Mouse (Mus musculus): ENCODE measurements at regions not wholly inside any gene's neighbourhood (a gene's known extent, or its start where the extent isn't known, plus 50 kb on each side); places are given as distances from the start of the nearest gene placed in this dataset.

DNA sequence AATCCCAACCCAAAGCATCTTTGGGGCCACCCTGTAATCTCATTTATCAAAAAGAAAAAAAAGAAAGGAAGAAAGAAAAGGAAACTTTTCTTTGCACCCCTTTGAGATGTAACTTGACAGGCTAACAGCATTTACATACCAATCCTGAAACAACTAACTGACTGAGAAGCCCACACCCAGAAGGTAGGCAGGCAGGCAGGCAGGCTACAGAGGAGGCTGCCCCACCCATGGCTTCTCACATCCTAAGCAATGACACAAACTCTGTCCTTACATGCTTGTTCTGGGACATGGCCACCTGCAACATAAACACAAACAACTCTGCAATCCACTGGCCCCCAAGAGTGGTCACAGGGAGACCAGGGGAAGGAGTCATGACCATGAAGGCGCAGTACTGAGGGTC lies 97.5 kb upstream of the Nkx1-1 start:
- Histone ChIP-seq H3K27me3 (peaks cover 54% of the 10 kb centered on the region), H3K36me3 (no peaks in the 10 kb centered on the region), H3K27ac (replicated peaks) (no peak overlapping the region), H3K4me2 (replicated peaks) (no peak overlapping the region), H3K4me3 (replicated peaks) (no peak overlapping the region), H3K9me3 (replicated peaks) (no peaks in the 10 kb centered on the region), H3K4me1 (peaks cover 4% of the 10 kb centered on the region; the same call in 1 of the 2 replicates), H3K9ac (no peak overlapping the region)
- WGBS, result 94% methylated on average over 1 of the region's 1 CpGs
- ATAC-seq (ENCODE audit: insufficient number of reproducible peaks, low FRiP score, low TSS enrichment, low read depth), result no peak

DNA sequence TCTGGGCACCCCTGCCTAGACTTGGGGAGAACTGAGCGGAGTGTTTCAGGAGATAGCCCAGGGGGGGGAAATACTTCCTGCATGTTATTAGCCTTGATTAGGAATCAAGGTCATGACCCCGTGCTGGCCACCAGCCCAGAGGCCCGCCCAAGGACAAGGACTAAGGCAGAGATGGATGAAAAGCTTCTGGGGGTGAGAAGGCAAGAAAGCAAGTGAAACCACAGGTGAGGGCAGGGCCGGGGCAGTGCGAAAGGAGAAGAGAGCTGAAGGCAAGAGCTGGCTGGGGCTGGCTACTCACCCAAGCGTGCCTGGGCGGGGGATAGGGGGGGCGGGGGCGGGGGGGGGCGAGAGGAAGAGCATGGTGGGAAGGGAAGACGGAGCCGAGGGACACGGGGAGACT lies 96.0 kb upstream of the Nkx1-1 start:
- peaks cover 39% of the 10 kb centered on the region for H3K27me3 ChIP-seq
- no peak overlapping the region for H3K4me2 ChIP-seq (replicated peaks)
- H3K27ac ChIP-seq (replicated peaks), result no peak overlapping the region
- ATAC-seq (ENCODE audit: insufficient number of reproducible peaks, low FRiP score, low TSS enrichment, low read depth), result no peak
- H3K9ac ChIP-seq, result no peak overlapping the region
- H3K36me3 ChIP-seq, result no peaks in the 10 kb centered on the region
- WGBS, result 18% methylated on average over 12 of the region's 13 CpGs
- H3K4me3 ChIP-seq (replicated peaks), result no peak overlapping the region
- peaks cover 3% of the 10 kb centered on the region; the same call in 1 of the 2 replicates for H3K4me1 ChIP-seq
- no peaks in the 10 kb centered on the region for H3K9me3 ChIP-seq (replicated peaks)

DNA sequence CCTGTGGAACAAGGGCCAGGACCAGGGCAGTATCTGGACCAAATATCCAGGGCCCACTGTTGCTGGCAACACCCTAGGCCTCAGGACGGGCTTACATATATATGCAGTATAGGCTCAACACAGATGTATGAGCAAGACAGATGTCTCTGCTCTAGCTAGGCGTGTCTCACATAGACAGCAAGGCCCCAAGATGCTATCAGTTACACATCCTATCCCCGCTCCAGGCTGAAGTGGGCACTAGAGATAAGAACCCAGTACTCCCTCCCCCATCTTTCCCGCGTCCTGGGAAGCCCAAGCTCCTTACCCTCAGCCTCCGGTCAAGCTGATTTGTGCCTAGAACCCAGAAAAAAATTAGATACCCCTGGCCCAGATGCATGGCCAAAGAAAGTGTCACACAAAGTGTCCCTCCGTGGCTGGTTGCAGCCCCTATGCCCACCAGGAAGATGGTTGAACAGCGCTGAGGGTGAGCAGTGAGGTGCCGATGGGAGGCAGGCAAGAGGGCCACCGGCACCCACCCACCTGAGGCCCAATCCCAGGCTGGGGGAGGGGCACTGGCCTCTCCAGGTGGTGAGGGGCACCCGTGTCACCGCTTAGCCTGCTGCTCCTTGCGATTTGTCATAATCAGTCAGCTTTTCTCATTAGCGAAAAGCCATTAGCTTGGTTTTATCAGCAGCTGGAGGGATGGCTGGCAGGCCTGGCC lies 95.3 kb upstream of the Nkx1-1 start:
- Histone ChIP-seq H3K9ac (no peak overlapping the region), H3K4me3 (replicated peaks) (no peak overlapping the region), H3K4me2 (replicated peaks) (no peak overlapping the region), H3K4me1 (no peaks in the 10 kb centered on the region), H3K36me3 (no peaks in the 10 kb centered on the region), H3K27ac (replicated peaks) (no peak overlapping the region), H3K27me3 (peaks cover 32% of the 10 kb centered on the region), H3K9me3 (replicated peaks) (no peaks in the 10 kb centered on the region)
- WGBS, result 55% methylated on average over 14 of the region's 14 CpGs
- ATAC-seq (ENCODE audit: insufficient number of reproducible peaks, low FRiP score, low TSS enrichment, low read depth), result no peak

DNA sequence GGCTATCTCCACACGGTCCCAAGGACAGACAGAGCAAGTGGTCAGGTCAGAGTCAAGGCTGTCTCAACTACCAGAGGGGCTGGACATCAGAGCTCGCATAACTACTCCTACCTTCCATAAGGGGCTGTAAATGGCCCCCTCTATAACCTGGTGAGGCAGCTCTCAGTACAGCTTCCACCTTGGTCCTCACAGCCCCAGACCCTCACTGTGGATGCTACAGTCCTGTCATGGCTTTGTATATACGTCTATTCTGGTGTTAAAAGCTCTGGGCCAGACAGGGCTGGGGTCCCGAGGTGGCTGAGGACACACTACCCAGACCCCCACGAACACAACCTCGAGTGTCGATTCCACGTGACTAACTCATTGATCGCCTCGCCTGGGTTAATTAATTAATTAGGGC lies 94.0 kb upstream of the Nkx1-1 start:
- Histone ChIP-seq H3K27ac (replicated peaks) (no peak overlapping the region), H3K27me3 (peaks cover 19% of the 10 kb centered on the region), H3K4me3 (replicated peaks) (no peak overlapping the region), H3K4me2 (replicated peaks) (no peak overlapping the region), H3K4me1 (no peaks in the 10 kb centered on the region), H3K9ac (no peak overlapping the region), H3K36me3 (no peaks in the 10 kb centered on the region), H3K9me3 (replicated peaks) (no peaks in the 10 kb centered on the region)
- WGBS, result 64% methylated on average over 10 of the region's 10 CpGs
- no peak for ATAC-seq (ENCODE audit: insufficient number of reproducible peaks, low FRiP score, low TSS enrichment, low read depth)

DNA sequence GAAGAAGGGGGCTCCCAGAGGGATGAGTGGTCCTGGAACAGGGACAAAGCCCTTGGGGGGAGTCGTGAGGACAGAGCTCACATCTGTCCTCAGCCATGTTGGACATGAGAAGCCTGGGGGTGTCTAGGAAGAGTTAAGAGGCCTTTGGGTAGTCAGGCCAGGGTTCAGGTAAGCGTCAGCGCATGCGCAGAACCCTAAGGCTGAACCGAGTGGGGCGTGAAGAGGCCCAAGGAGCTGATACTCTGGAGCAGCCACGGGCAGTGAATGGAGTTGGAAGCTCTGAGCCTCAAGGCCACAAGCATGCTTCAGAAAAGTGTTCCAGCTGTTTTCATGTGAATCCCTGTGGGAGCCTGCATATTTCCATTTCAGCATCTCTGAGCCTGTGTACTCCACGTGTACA lies 93.5 kb upstream of the Nkx1-1 start:
- peaks cover 17% of the 10 kb centered on the region for H3K27me3 ChIP-seq
- WGBS, result 73% methylated on average over 8 of the region's 8 CpGs

GRCm38 (mm10) chr5:33521951-33522742 lies 88.4 kb upstream of the Nkx1-1 start:
- H3K27ac ChIP-seq (replicated peaks), result no peak overlapping the region
- H3K4me1 ChIP-seq, result no peaks in the 10 kb centered on the region
- no peaks in the 10 kb centered on the region for H3K27me3 ChIP-seq
- no peaks in the 10 kb centered on the region for H3K36me3 ChIP-seq
- no peak overlapping the region for H3K9ac ChIP-seq
- no peak for ATAC-seq (ENCODE audit: insufficient number of reproducible peaks, low FRiP score, low TSS enrichment, low read depth)
- H3K4me2 ChIP-seq (replicated peaks), result no peak overlapping the region
- no peaks in the 10 kb centered on the region for H3K9me3 ChIP-seq (replicated peaks)
- no peak overlapping the region for H3K4me3 ChIP-seq (replicated peaks)
- 89% methylated on average over 16 of the region's 16 CpGs for WGBS

More for the DNA sequence above, 93.5 kb upstream of the Nkx1-1 start:
- Histone ChIP-seq H3K9ac (no peak overlapping the region), H3K4me1 (no peaks in the 10 kb centered on the region), H3K9me3 (replicated peaks) (no peaks in the 10 kb centered on the region), H3K4me2 (replicated peaks) (no peak overlapping the region), H3K36me3 (no peaks in the 10 kb centered on the region), H3K27ac (replicated peaks) (no peak overlapping the region), H3K4me3 (replicated peaks) (no peak overlapping the region)
- no peak for ATAC-seq (ENCODE audit: insufficient number of reproducible peaks, low FRiP score, low TSS enrichment, low read depth)

DNA sequence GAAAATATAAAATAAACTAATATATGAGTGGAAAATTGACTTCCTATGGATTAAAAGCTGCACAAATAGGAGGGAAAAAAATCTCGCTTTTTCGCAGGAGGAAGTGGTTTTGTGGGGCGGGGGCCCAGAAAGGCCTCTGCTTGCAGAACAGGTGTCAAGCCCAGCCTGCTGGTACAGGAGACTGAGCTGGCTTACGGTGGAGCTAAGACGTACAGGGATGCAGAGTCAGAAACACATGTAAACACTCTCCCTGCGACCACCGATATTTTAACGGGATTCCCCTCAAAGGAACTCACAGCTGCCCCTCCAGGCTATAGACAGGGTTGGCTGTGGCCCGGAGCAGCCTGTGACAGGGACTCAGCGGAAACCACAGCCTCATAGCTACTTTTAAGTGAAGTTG lies 87.1 kb upstream of the Nkx1-1 start:
- Histone ChIP-seq H3K27me3 (no peaks in the 10 kb centered on the region; the same call in 1 of the 2 replicates), H3K4me2 (replicated peaks) (no peak overlapping the region), H3K36me3 (no peaks in the 10 kb centered on the region), H3K9ac (no peak overlapping the region), H3K9me3 (replicated peaks) (no peaks in the 10 kb centered on the region), H3K27ac (replicated peaks) (no peak overlapping the region), H3K4me3 (replicated peaks) (no peak overlapping the region), H3K4me1 (no peaks in the 10 kb centered on the region)
- 40% methylated on average over 10 of the region's 10 CpGs for WGBS
- no peak for ATAC-seq (ENCODE audit: insufficient number of reproducible peaks, low FRiP score, low TSS enrichment, low read depth)

DNA sequence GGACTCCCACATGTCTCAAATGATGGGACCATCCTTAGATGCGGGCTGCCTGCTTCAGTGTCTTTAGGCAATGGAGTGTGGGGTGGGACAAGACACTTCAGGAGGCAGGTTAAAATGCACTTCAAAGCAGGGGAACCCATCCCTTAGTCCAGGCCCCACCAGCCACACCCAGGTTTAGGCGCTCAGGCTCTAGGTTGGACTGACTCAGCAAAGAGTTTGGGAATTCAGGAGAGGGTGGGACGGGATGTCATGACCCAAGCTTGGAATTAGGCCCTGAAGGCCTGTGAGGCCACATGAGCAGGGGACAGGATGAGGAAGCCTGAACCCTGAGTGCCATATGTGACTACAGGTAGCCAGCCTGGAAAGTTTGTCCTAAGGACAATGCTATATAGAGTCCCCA lies 85.6 kb upstream of the Nkx1-1 start:
- Histone ChIP-seq H3K9me3 (replicated peaks) (no peaks in the 10 kb centered on the region), H3K27ac (replicated peaks) (no peak overlapping the region), H3K27me3 (no peaks in the 10 kb centered on the region; the same call in 1 of the 2 replicates), H3K9ac (no peak overlapping the region), H3K4me2 (replicated peaks) (no peak overlapping the region), H3K36me3 (no peaks in the 10 kb centered on the region), H3K4me1 (no peaks in the 10 kb centered on the region), H3K4me3 (replicated peaks) (no peak overlapping the region)
- no peak for ATAC-seq (ENCODE audit: insufficient number of reproducible peaks, low FRiP score, low TSS enrichment, low read depth)
- 76% methylated on average over 3 of the region's 3 CpGs for WGBS

GRCm38 (mm10) chr5:33518860-33519259 lies 85.1 kb upstream of the Nkx1-1 start:
- Histone ChIP-seq H3K27me3 (no peaks in the 10 kb centered on the region; the same call in 1 of the 2 replicates), H3K4me3 (replicated peaks) (no peak overlapping the region), H3K4me1 (no peaks in the 10 kb centered on the region), H3K9me3 (replicated peaks) (no peaks in the 10 kb centered on the region), H3K9ac (no peak overlapping the region), H3K36me3 (no peaks in the 10 kb centered on the region), H3K4me2 (replicated peaks) (no peak overlapping the region), H3K27ac (replicated peaks) (no peak overlapping the region)
- WGBS, result 24% methylated on average over 6 of the region's 6 CpGs
- no peak for ATAC-seq (ENCODE audit: insufficient number of reproducible peaks, low FRiP score, low TSS enrichment, low read depth)

DNA sequence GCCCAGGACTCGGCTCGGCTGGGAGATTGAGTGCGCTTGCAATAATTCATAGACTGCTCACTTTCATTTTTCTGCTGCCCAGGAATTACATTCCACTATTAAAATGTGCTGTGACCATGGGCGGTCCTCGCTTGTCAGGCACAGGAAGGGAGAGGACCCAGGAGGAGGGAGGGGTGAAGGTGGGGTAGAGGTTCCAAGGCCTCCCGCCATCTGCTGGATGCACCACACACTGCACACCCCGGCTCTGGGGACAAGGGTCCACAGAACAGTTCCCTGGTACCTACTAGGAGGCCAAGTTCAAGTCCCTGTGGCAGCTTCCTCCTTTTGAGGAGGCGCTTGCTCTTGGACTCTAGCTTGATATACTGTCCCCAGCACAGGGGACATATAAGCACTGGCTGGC lies 83.8 kb upstream of the Nkx1-1 start:
- no peak overlapping the region for H3K4me2 ChIP-seq (replicated peaks)

DNA sequence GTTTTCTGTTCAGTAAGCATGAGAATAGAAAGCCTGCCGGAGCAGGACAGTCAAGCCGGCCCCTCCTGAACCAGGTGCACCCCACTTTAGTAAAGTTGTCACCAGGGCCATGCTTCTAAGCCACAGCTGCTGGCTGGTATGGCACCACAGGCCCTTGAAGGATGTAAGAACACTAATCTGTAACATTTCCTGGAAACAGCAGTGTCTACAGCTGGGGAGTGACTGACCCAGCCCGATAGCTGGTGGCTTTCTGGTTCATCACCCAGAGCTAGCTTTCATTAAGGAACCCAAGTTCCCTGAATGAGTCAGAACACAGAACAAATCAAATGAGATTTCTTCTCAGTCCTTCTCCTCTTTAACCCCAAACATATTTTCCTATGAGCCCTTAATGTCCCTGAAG lies 82.4 kb upstream of the Nkx1-1 start:
- Histone ChIP-seq H3K27me3 (peaks cover 14% of the 10 kb centered on the region), H3K27ac (replicated peaks) (no peak overlapping the region)

More for the DNA sequence above, 83.8 kb upstream of the Nkx1-1 start:
- Histone ChIP-seq H3K36me3 (no peaks in the 10 kb centered on the region), H3K9ac (no peak overlapping the region), H3K4me3 (replicated peaks) (no peak overlapping the region), H3K9me3 (replicated peaks) (no peaks in the 10 kb centered on the region), H3K4me1 (peaks cover under 1% of the 10 kb centered on the region), H3K27me3 (peaks cover 6% of the 10 kb centered on the region; the same call in 1 of the 2 replicates), H3K27ac (replicated peaks) (no peak overlapping the region)
- ATAC-seq (ENCODE audit: insufficient number of reproducible peaks, low FRiP score, low TSS enrichment, low read depth), result no peak
- WGBS, result 62% methylated on average over 8 of the region's 8 CpGs

More for the DNA sequence above, 82.4 kb upstream of the Nkx1-1 start:
- no peak for ATAC-seq (ENCODE audit: insufficient number of reproducible peaks, low FRiP score, low TSS enrichment, low read depth)
- Histone ChIP-seq H3K4me1 (peaks cover 14% of the 10 kb centered on the region), H3K9me3 (replicated peaks) (no peaks in the 10 kb centered on the region), H3K9ac (no peak overlapping the region), H3K4me2 (replicated peaks) (no peak overlapping the region), H3K4me3 (replicated peaks) (no peak overlapping the region), H3K36me3 (no peaks in the 10 kb centered on the region)
- WGBS, result 74% methylated on average over 3 of the region's 3 CpGs
